Mouse (Mus musculus): Measurements from ENCODE around the gene Tmtc1. TPM values are rescaled to one million over a fixed set of nuclear protein-coding genes. Genes with fewer than 3 reads are reported as not detected.

Tmtc1 gene
- polyA plus RNA-seq, 1 experiment from 2014 or later = 2.2 TPM

DNA sequence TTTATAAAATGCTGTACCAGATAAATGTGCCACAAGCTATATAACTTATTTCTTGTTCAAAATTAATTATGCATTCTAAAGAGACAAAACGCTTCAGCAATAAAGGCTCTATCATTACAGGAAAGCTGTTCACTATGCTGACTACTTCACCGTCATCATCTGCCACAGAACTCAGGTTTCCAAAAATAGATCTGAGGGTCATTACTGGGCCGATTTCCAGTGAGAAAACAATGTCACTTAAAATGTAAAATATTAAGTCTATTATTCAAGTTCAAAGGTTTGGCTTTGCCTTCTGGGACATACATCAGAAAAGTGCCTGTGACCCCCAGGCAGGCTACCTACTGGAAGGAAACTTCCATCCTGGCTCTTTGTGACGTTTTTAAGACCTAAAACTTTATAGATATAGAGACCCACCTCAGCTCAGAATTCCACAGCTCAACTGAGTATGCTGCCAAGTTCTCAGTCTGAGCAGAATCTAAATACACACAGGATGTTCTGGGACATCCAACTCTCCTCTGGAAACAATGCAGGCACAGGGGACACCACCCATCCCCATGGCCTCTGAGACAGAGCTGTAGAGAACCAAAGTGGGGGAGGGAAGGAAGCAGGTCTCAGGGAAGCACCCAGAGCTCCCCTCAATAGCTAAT is 53.4 kb downstream of the Tmtc1 start:
- no peak for TF ChIP-seq CTCF (IDR thresholded peaks at IDR 0.05)
- TF ChIP-seq EP300 (IDR thresholded peaks at IDR 0.05) = peak; percentile 56; the same call in 1 of the 2 replicates
- Histone ChIP-seq H3K4me3 (ENCODE audit: low read depth, low read length) (no peak overlapping the region), H3K27ac (ENCODE audit: low read length) (peak overlapping the region; percentile 81), H3K4me2 (replicated peaks; ENCODE audit: low read depth, low read length) (no peak overlapping the region), H3K9me3 (ENCODE audit: low read length) (no peaks in the 10 kb centered on the region), H3K4me1 (ENCODE audit: insufficient read depth, low read depth, low read length) (no peaks in the 10 kb centered on the region; the same call in 1 of the 2 replicates), H3K36me3 (ENCODE audit: insufficient read depth, low read length) (no peaks in the 10 kb centered on the region), H3K27me3 (replicated peaks; ENCODE audit: insufficient read depth, low read length) (no peaks in the 10 kb centered on the region), H3K9ac (replicated peaks; ENCODE audit: low read depth) (no peak overlapping the region)
- peak; percentile 94 for ATAC-seq
- WGBS = 17% methylated on average over 4 of the region's 4 CpGs
- DNase-seq (ENCODE audit: low spot score) = peak; percentile 74

DNA sequence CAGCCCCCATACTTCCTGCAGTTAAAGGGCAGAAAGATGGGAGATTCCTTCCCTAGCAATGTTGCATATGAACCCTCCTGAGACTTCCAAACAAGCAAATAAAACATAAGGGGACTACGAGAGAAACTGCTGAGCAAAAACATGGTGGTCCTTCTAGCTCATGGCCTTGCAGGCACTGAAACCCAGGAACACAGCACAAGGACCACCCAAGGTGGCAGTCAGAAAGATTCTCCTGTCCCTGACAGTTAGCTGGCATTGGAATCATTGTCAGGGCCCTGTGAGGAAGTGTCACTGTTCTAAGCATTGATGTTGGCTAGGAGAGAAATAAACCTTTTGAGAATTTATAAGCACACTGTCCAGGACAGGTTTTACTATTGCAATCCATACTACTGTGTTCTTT is 56.2 kb downstream of the Tmtc1 start:
- Histone ChIP-seq H3K36me3 (ENCODE audit: insufficient read depth, low read length) (no peaks in the 10 kb centered on the region), H3K4me3 (ENCODE audit: low read depth, low read length) (no peak overlapping the region), H3K27ac (ENCODE audit: low read length) (0 out of 2 replicates have a peak overlapping the region, but pooled peaks have one; percentile 3), H3K4me1 (ENCODE audit: insufficient read depth, low read depth, low read length) (peaks cover 10% of the 10 kb centered on the region; the same call in 1 of the 2 replicates), H3K9me3 (ENCODE audit: low read length) (no peaks in the 10 kb centered on the region), H3K9ac (replicated peaks; ENCODE audit: low read depth) (no peak overlapping the region), H3K27me3 (replicated peaks; ENCODE audit: insufficient read depth, low read length) (no peaks in the 10 kb centered on the region), H3K4me2 (replicated peaks; ENCODE audit: low read depth, low read length) (no peak overlapping the region)
- DNase-seq (ENCODE audit: low spot score) (no peak), ATAC-seq (no peak)
- TF ChIP-seq CTCF (IDR thresholded peaks at IDR 0.05) = no peak
- TF ChIP-seq EP300 (IDR thresholded peaks at IDR 0.05) = no peak
- 39% methylated on average over 1 of the region's 1 CpGs for WGBS

DNA sequence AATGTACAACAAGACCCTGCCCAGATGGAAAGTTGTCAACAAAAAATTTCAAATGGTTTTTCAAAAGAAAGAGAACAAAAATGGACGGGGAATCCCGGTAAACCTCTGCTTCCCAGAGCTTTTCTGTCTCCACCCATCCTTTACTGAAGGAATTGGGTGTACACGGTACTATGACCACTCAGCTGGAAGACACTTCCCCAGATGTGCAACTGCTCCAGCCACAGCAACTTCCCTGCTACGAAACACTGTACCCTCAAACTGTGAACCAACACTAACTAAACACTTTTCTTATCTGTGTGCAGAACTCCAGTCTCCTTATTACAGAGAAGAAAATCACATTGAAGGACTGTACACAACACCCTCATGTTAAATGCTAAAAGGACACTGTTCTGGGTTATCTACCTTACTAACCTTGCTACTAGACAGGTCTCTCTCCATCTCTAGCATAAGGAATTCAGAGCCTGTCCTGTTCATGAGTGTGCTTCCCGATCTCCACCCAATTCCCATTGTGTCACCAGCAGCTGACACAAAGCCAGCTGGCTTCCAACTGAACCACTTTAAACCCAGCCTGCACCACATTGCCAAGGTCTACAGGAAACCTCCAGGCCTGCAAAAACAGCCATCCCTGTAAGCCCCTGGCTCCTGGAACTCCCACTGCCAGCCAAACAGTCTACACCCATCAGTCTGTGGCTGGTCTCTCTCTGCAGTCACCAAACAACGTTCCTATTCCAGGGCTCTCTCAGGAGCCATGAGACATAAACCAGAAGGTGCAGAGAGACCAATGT is 59.9 kb downstream of the Tmtc1 start:
- H3K27ac ChIP-seq (ENCODE audit: low read length) = peak overlapping the region; percentile 71
- no peaks in the 10 kb centered on the region for H3K9me3 ChIP-seq (ENCODE audit: low read length)
- peak; percentile 68 for ATAC-seq
- no peak overlapping the region for H3K4me2 ChIP-seq (replicated peaks; ENCODE audit: low read depth, low read length)
- TF ChIP-seq EP300 (IDR thresholded peaks at IDR 0.05) (no peak), CTCF (IDR thresholded peaks at IDR 0.05) (no peak)
- peak; percentile 77 for DNase-seq (ENCODE audit: low spot score)
- WGBS = 32% methylated on average over 6 of the region's 6 CpGs
- H3K4me3 ChIP-seq (ENCODE audit: low read depth, low read length) = no peak overlapping the region
- H3K4me1 ChIP-seq (ENCODE audit: insufficient read depth, low read depth, low read length) = peaks cover 13% of the 10 kb centered on the region
- H3K27me3 ChIP-seq (replicated peaks; ENCODE audit: insufficient read depth, low read length) = no peaks in the 10 kb centered on the region
- H3K36me3 ChIP-seq (ENCODE audit: insufficient read depth, low read length) = no peaks in the 10 kb centered on the region
- no peak overlapping the region for H3K9ac ChIP-seq (replicated peaks; ENCODE audit: low read depth)

DNA sequence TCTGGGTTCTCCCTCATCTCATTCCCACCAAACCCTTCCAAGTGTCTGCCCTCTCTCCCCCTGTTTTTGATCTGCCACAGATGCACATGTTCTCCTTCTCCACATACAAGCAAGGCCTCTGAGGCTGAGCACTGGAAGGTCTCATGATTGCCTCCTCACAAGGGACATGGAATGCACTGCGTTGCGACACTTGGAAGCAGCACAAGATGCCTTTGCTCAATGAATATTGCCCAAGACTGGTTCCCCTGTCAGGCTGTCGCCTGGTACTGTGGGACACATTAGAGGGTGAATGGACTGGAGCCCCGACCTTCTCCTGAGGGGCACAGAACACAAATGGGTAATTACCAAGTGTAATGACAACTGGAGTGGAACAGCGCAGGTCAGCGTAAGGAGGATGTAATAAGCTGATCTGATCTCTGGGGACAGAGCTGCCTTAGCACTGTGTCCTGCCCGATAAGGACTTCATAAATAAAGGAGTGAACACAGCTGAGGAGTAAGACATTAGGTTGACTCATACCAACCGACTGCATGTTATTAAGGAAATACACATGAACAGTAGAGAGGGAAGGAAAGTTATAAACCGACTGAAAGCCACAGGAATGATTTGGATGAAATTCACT is 62.9 kb downstream of the Tmtc1 start:
- ATAC-seq = peak; percentile 88

DNA sequence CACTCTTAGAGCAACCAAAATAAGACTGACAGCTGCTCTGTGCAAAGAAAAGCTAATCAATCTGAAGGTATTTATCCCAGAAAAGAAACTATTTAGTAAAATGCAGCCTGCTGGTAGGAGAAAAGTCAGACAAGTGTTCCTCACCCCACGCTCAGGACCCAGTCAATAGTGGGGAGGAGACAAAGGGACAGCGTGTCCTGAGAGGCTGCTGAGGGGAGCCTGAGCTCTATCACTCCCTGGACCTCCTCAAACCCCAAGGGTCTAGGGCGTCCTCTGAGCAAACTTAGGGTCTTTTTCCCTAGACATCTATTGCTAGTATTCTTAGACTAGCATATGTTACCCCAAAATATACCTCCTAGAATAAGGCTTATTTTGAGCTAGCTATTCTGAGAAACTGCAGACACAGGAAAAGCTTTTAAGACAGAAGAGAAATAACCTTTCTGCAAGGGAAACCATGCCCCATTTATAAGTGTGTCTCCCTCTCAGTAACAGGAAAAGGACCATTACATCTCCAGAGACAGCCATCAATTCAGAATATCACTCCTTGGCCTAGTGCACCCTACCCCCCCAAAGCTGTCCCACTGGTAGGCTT is 68.5 kb downstream of the Tmtc1 start:
- H3K27me3 ChIP-seq (replicated peaks; ENCODE audit: insufficient read depth, low read length) = no peaks in the 10 kb centered on the region
- 44% methylated on average over 3 of the region's 3 CpGs for WGBS

More for the DNA sequence above, 62.9 kb downstream of the Tmtc1 start:
- H3K4me3 ChIP-seq (ENCODE audit: low read depth, low read length) = no peak overlapping the region
- H3K27me3 ChIP-seq (replicated peaks; ENCODE audit: insufficient read depth, low read length) = no peaks in the 10 kb centered on the region
- H3K36me3 ChIP-seq (ENCODE audit: insufficient read depth, low read length) = no peaks in the 10 kb centered on the region
- no peaks in the 10 kb centered on the region for H3K9me3 ChIP-seq (ENCODE audit: low read length)
- no peak overlapping the region for H3K4me2 ChIP-seq (replicated peaks; ENCODE audit: low read depth, low read length)
- H3K4me1 ChIP-seq (ENCODE audit: insufficient read depth, low read depth, low read length) = peaks cover 13% of the 10 kb centered on the region
- 67% methylated on average over 9 of the region's 9 CpGs for WGBS
- DNase-seq (ENCODE audit: low spot score) = peak; percentile 86
- H3K9ac ChIP-seq (replicated peaks; ENCODE audit: low read depth) = no peak overlapping the region
- TF ChIP-seq EP300 (IDR thresholded peaks at IDR 0.05) (peak; percentile 84), CTCF (IDR thresholded peaks at IDR 0.05) (no peak)
- no peak overlapping the region for H3K27ac ChIP-seq (ENCODE audit: low read length)

DNA sequence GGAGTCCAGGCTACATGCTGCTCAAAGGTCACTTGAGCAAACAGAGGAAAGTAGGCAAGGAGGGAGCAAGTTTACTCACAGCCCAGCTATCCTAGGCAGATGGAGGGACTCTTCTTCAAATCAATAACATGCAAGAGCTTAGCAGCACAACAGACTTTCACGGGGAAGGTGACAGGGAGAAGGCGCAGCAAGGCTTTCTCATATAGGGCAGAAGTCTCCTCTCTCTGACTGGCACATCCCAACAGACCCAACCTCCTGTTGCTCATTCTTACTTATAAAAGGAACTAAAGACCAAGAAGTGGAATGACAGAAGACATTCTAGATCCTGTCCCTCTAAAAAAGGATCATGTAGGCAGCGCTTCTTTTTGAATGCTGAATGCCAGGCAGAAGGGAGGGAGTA is 69.2 kb downstream of the Tmtc1 start:
- DNase-seq (ENCODE audit: low spot score) (no peak), ATAC-seq (no peak)
- no peak for TF ChIP-seq CTCF (IDR thresholded peaks at IDR 0.05)
- no peak for TF ChIP-seq EP300 (IDR thresholded peaks at IDR 0.05)
- H3K9ac ChIP-seq (replicated peaks; ENCODE audit: low read depth) = no peak overlapping the region
- no peaks in the 10 kb centered on the region for H3K4me1 ChIP-seq (ENCODE audit: insufficient read depth, low read depth, low read length)
- no peaks in the 10 kb centered on the region for H3K9me3 ChIP-seq (ENCODE audit: low read length)
- H3K27ac ChIP-seq (ENCODE audit: low read length) = no peak overlapping the region
- H3K4me2 ChIP-seq (replicated peaks; ENCODE audit: low read depth, low read length) = no peak overlapping the region
- no peak overlapping the region for H3K4me3 ChIP-seq (ENCODE audit: low read depth, low read length)
- no peaks in the 10 kb centered on the region for H3K36me3 ChIP-seq (ENCODE audit: insufficient read depth, low read length)
- H3K27me3 ChIP-seq (replicated peaks; ENCODE audit: insufficient read depth, low read length) = no peaks in the 10 kb centered on the region
- 78% methylated on average over 3 of the region's 3 CpGs for WGBS

More for the DNA sequence above, 68.5 kb downstream of the Tmtc1 start:
- H3K4me1 ChIP-seq (ENCODE audit: insufficient read depth, low read depth, low read length) = no peaks in the 10 kb centered on the region
- H3K27ac ChIP-seq (ENCODE audit: low read length) = no peak overlapping the region
- no peaks in the 10 kb centered on the region for H3K36me3 ChIP-seq (ENCODE audit: insufficient read depth, low read length)
- H3K4me3 ChIP-seq (ENCODE audit: low read depth, low read length) = no peak overlapping the region
- ATAC-seq (no peak), DNase-seq (ENCODE audit: low spot score) (no peak)
- H3K9me3 ChIP-seq (ENCODE audit: low read length) = no peaks in the 10 kb centered on the region
- H3K9ac ChIP-seq (replicated peaks; ENCODE audit: low read depth) = no peak overlapping the region
- no peak overlapping the region for H3K4me2 ChIP-seq (replicated peaks; ENCODE audit: low read depth, low read length)
- TF ChIP-seq EP300 (IDR thresholded peaks at IDR 0.05) (no peak), CTCF (IDR thresholded peaks at IDR 0.05) (no peak)

All from lung, postnatal 0 days (tissue).